Mouse (Mus musculus): ENCODE measurements around the gene Begain. TPM values are rescaled to one million over a fixed set of nuclear protein-coding genes. Genes with fewer than 3 reads are reported as not detected.

Begain gene
- total RNA-seq, 2 experiments from 2014 or later, result 2.9 to 4.0 TPM

Other genes starting within 250 kb of the Begain start
- gene Slc25a29, start 232.3 kb downstream of the Begain start, total RNA-seq (2021), result 10 to 100 TPM; 13.6 to 19.5 TPM
- 10 to 100 TPM; 11.2 to 13.5 TPM for gene Slc25a47, start 232.2 kb downstream of the Begain start, total RNA-seq (2021)
- 1 to 10 TPM; 5.8 to 8.1 TPM for gene Wdr25, start 174.6 kb downstream of the Begain start, total RNA-seq (2021)
- gene Wars, start 174.0 kb downstream of the Begain start, total RNA-seq (2021), result 10 to 100 TPM; 59.0 to 63.1 TPM